Mouse (Mus musculus): ENCODE measurements around the gene Pkd1. TPM values are rescaled to one million over a fixed set of nuclear protein-coding genes. Genes with fewer than 3 reads are reported as not detected.

Gene Pkd1
- polyA plus RNA-seq, 1 experiment from 2014 or later, result 31.6 TPM

Small RNAs within 50 kb of the gene (microRNA-seq; reads per million reads assigned to microRNA genes)
- gene Gm24589, result not detected

Other genes with a start within 250 kb of the Pkd1 start
- gene Abca17, start 198.8 kb upstream of the Pkd1 start, polyA plus RNA-seq (2014; fragmentation: Nextera tagmentation; extraction: Ambion mirVana), result not detected in 2 replicates
- gene Abca3, start 197.9 kb upstream of the Pkd1 start, polyA plus RNA-seq (2014; fragmentation: Nextera tagmentation; extraction: Ambion mirVana), result 10.0 and 13.1 TPM in 2 replicates
- gene Rnps1, start 135.3 kb upstream of the Pkd1 start, polyA plus RNA-seq (2014; fragmentation: Nextera tagmentation; extraction: Ambion mirVana), result 306 and 312 TPM in 2 replicates
- 114 and 120 TPM in 2 replicates for gene Eci1, start 123.2 kb upstream of the Pkd1 start, polyA plus RNA-seq (2014; fragmentation: Nextera tagmentation; extraction: Ambion mirVana)
- gene Dnase1l2, start 106.7 kb upstream of the Pkd1 start, polyA plus RNA-seq (2014; fragmentation: Nextera tagmentation; extraction: Ambion mirVana), result 2.5 and 2.8 TPM in 2 replicates
- gene E4f1, start 79.5 kb upstream of the Pkd1 start, polyA plus RNA-seq (2014; fragmentation: Nextera tagmentation; extraction: Ambion mirVana), result 21.6 and 23.2 TPM in 2 replicates
- gene Pgp, start 79.4 kb upstream of the Pkd1 start, polyA plus RNA-seq (2014; fragmentation: Nextera tagmentation; extraction: Ambion mirVana), result 54.1 and 65.0 TPM in 2 replicates
- 0.71 and 1.6 TPM in 2 replicates for gene Bricd5, start 76.0 kb upstream of the Pkd1 start, polyA plus RNA-seq (2014; fragmentation: Nextera tagmentation; extraction: Ambion mirVana)
- 36.4 and 36.9 TPM in 2 replicates for gene Mlst8, start 70.8 kb upstream of the Pkd1 start, polyA plus RNA-seq (2014; fragmentation: Nextera tagmentation; extraction: Ambion mirVana)
- gene Caskin1, start 61.2 kb upstream of the Pkd1 start, polyA plus RNA-seq (2014; fragmentation: Nextera tagmentation; extraction: Ambion mirVana), result 1.6 and 1.8 TPM in 2 replicates
- gene Traf7, start 21.9 kb upstream of the Pkd1 start, polyA plus RNA-seq (2014; fragmentation: Nextera tagmentation; extraction: Ambion mirVana), result 69.0 and 88.5 TPM in 2 replicates
- gene Rab26, start 15.6 kb upstream of the Pkd1 start, polyA plus RNA-seq (2014; fragmentation: Nextera tagmentation; extraction: Ambion mirVana), result 2.7 and 2.8 TPM in 2 replicates
- gene Tsc2, start 82.8 kb downstream of the Pkd1 start, polyA plus RNA-seq (2014; fragmentation: Nextera tagmentation; extraction: Ambion mirVana), result 48.3 and 55.4 TPM in 2 replicates
- gene Nthl1, start 82.8 kb downstream of the Pkd1 start, polyA plus RNA-seq (2014; fragmentation: Nextera tagmentation; extraction: Ambion mirVana), result 14.2 and 17.0 TPM in 2 replicates
- 86.1 and 95.5 TPM in 2 replicates for gene Slc9a3r2, start 100.5 kb downstream of the Pkd1 start, polyA plus RNA-seq (2014; fragmentation: Nextera tagmentation; extraction: Ambion mirVana)
- 0.66 TPM in 1 of 2 replicates, not detected in the other for gene Npw, start 108.6 kb downstream of the Pkd1 start, polyA plus RNA-seq (2014; fragmentation: Nextera tagmentation; extraction: Ambion mirVana)
- 25.3 and 34.4 TPM in 2 replicates for gene Zfp598, start 119.9 kb downstream of the Pkd1 start, polyA plus RNA-seq (2014; fragmentation: Nextera tagmentation; extraction: Ambion mirVana)
- 1.0 and 1.2 TPM in 2 replicates for gene Syngr3, start 140.1 kb downstream of the Pkd1 start, polyA plus RNA-seq (2014; fragmentation: Nextera tagmentation; extraction: Ambion mirVana)
- gene Gfer, start 146.3 kb downstream of the Pkd1 start, polyA plus RNA-seq (2014; fragmentation: Nextera tagmentation; extraction: Ambion mirVana), result 48.1 and 54.4 TPM in 2 replicates
- gene Noxo1, start 146.4 kb downstream of the Pkd1 start, polyA plus RNA-seq (2014; fragmentation: Nextera tagmentation; extraction: Ambion mirVana), result 3.1 and 3.5 TPM in 2 replicates
- gene Tbl3, start 157.8 kb downstream of the Pkd1 start, polyA plus RNA-seq (2014; fragmentation: Nextera tagmentation; extraction: Ambion mirVana), result 64.8 and 105 TPM in 2 replicates
- gene Rnf151, start 168.2 kb downstream of the Pkd1 start, polyA plus RNA-seq (2014; fragmentation: Nextera tagmentation; extraction: Ambion mirVana), result 0.62 TPM in 1 of 2 replicates, not detected in the other
- 1,741 and 1,827 TPM in 2 replicates for gene Rps2, start 168.3 kb downstream of the Pkd1 start, polyA plus RNA-seq (2014; fragmentation: Nextera tagmentation; extraction: Ambion mirVana)
- gene Ndufb10, start 174.6 kb downstream of the Pkd1 start, polyA plus RNA-seq (2014; fragmentation: Nextera tagmentation; extraction: Ambion mirVana), result 225 and 229 TPM in 2 replicates
- gene Rpl3l, start 178.0 kb downstream of the Pkd1 start, polyA plus RNA-seq (2014; fragmentation: Nextera tagmentation; extraction: Ambion mirVana), result not detected in 2 replicates
- gene Msrb1, start 186.8 kb downstream of the Pkd1 start, polyA plus RNA-seq (2014; fragmentation: Nextera tagmentation; extraction: Ambion mirVana), result 35.2 and 39.0 TPM in 2 replicates
- 32.7 and 35.9 TPM in 2 replicates for gene Hs3st6, start 203.2 kb downstream of the Pkd1 start, polyA plus RNA-seq (2014; fragmentation: Nextera tagmentation; extraction: Ambion mirVana)

Data from kidney, embryonic 14.5 days (tissue).